Mouse (Mus musculus) olfactory bulb, adult 2 months (tissue): Measurements from ENCODE around the gene Myo1h.

Experiments
- CTCF ChIP-seq: fragments of 200-500 bp; IDR thresholded peaks from 2 replicates; pipeline ENCODE4 v1.5.1; 2012; ENCODE audit warnings: low read depth, mild to moderate bottlenecking, low read length, moderate library complexity; ENCODE audit not compliant: insufficient read depth
- POLR2A ChIP-seq: fragments of 200-500 bp; IDR thresholded peaks from 2 replicates; pipeline ENCODE4 v1.6.1; 2012; ENCODE audit warnings: mild to moderate bottlenecking, low read depth, low read length, moderate library complexity; ENCODE audit not compliant: insufficient read depth

DNA sequence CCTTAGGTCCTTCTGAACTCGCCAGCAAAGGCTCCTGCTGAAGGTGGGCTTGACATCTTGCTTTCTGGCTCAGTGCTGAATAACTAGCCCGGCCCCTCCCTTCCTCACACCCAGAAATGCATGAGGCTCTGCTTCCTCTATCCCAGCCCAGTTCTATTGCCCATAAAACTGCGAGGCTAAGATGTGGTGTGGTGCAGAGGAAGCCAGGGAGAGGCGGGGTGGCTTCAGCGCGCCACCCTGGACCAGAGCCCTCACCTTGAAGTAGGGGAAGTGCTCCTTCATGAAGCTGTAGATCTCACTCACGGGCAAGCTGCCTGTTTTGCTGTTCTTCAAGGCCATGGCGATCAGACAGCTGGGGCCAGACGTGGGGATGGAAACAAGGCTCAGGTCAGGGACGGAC lies 29.5 kb upstream of the Myo1h start:
- TF ChIP-seq CTCF = no peak
- TF ChIP-seq POLR2A = no peak
